Mouse (Mus musculus) heart, postnatal 0 days (tissue): ENCODE results near the gene Sumf1.

ENCODE experiments used
- CTCF ChIP-seq: IDR thresholded peaks from 2 replicates; pipeline ENCODE4 v1.5.1; 2016; ENCODE audit warnings: antibody characterized with exemption, control low read depth, low read depth
- EP300 ChIP-seq: IDR thresholded peaks from 2 replicates; pipeline ENCODE4 v1.6.1; 2016; ENCODE audit warnings: antibody characterized with exemption, low read depth

- TF ChIP-seq CTCF (no peak), EP300 (no peak; the same call in 1 of the 2 replicates)
These were observed at the start of gene Sumf1 for GRCm38 (mm10) chr6:108184847-108185684.
